Mouse (Mus musculus): ENCODE measurements at regions not wholly inside any gene's neighbourhood (a gene's known extent, or its start where the extent isn't known, plus 50 kb on each side); places are given as distances from the start of the nearest gene placed in this dataset.
A peak's percentile ranks its signal among the peaks of the same experiment; 100 is the strongest.

GRCm38 (mm10) chr3:130921621-130922245 is 188.5 kb upstream of the Lef1 start:
- no peak overlapping the region for H3K27ac ChIP-seq
- no peak overlapping the region for H3K4me3 ChIP-seq
- no peak for TF ChIP-seq CTCF (conservative IDR thresholded peaks at IDR 0.05)
- DNase-seq (ENCODE audit: low spot score in 2 of 2): no peak

- no peak for TF ChIP-seq CTCF (conservative IDR thresholded peaks at IDR 0.05)
- Histone ChIP-seq H3K27ac (no peak overlapping the region), H3K4me3 (no peak overlapping the region)
- no peak for DNase-seq (ENCODE audit: low spot score in 2 of 2)
Observed at GRCm38 (mm10) chr3:130913812-130914211, 183.6 kb upstream of the Rpl34 start.

- DNase-seq (ENCODE audit: low spot score in 2 of 2): no peak
- H3K4me3 ChIP-seq: no peak overlapping the region
- H3K27ac ChIP-seq: no peak overlapping the region
- TF ChIP-seq CTCF (conservative IDR thresholded peaks at IDR 0.05): no peak
Observed at GRCm38 (mm10) chr3:130905101-130905500, 174.9 kb upstream of the Rpl34 start.

- H3K27ac ChIP-seq: no peak overlapping the region
- TF ChIP-seq CTCF (conservative IDR thresholded peaks at IDR 0.05): no peak
- no peak overlapping the region for H3K4me3 ChIP-seq
- no peak for DNase-seq (ENCODE audit: low spot score in 2 of 2)
Observed at GRCm38 (mm10) chr3:130903329-130903728, 173.1 kb upstream of the Rpl34 start.

- no peak for DNase-seq (ENCODE audit: low spot score in 2 of 2)
- TF ChIP-seq CTCF (conservative IDR thresholded peaks at IDR 0.05): no peak
- no peak overlapping the region for H3K27ac ChIP-seq
- no peak overlapping the region for H3K4me3 ChIP-seq
Observed at GRCm38 (mm10) chr3:130902376-130902775, 172.2 kb upstream of the Rpl34 start.

GRCm38 (mm10) chr3:130901343-130901742 is 171.1 kb upstream of the Rpl34 start:
- Histone ChIP-seq H3K4me3 (no peak overlapping the region), H3K27ac (no peak overlapping the region)
- no peak for TF ChIP-seq CTCF (conservative IDR thresholded peaks at IDR 0.05)
- DNase-seq (ENCODE audit: low spot score in 2 of 2): no peak

- DNase-seq (ENCODE audit: low spot score in 2 of 2): no peak
- no peak for TF ChIP-seq CTCF (conservative IDR thresholded peaks at IDR 0.05)
- H3K27ac ChIP-seq: no peak overlapping the region
- H3K4me3 ChIP-seq: no peak overlapping the region
Observed at GRCm38 (mm10) chr3:130900846-130901245, 170.6 kb upstream of the Rpl34 start.

GRCm38 (mm10) chr3:130900054-130900840 is 170.0 kb upstream of the Rpl34 start:
- no peak for TF ChIP-seq CTCF (conservative IDR thresholded peaks at IDR 0.05)
- Histone ChIP-seq H3K4me3 (no peak overlapping the region), H3K27ac (peak overlapping the region; percentile 29; the same call in 1 of the 2 replicates)
- no peak for DNase-seq (ENCODE audit: low spot score in 2 of 2)

GRCm38 (mm10) chr3:130894168-130894814 is 164.1 kb upstream of the Rpl34 start:
- TF ChIP-seq CTCF (conservative IDR thresholded peaks at IDR 0.05): no peak
- H3K4me3 ChIP-seq: no peak overlapping the region
- no peak overlapping the region for H3K27ac ChIP-seq
- DNase-seq (ENCODE audit: low spot score in 2 of 2): no peak

- TF ChIP-seq CTCF (conservative IDR thresholded peaks at IDR 0.05): peak; percentile 18
- no peak for DNase-seq (ENCODE audit: low spot score in 2 of 2)
- no peak overlapping the region for H3K27ac ChIP-seq
- no peak overlapping the region for H3K4me3 ChIP-seq
Observed at GRCm38 (mm10) chr3:130891310-130891709, 161.1 kb upstream of the Rpl34 start.

GRCm38 (mm10) chr3:130888587-130888986 is 158.4 kb upstream of the Rpl34 start:
- DNase-seq (ENCODE audit: low spot score in 2 of 2): no peak
- Histone ChIP-seq H3K4me3 (no peak overlapping the region), H3K27ac (no peak overlapping the region)
- TF ChIP-seq CTCF (conservative IDR thresholded peaks at IDR 0.05): peak; percentile 27; the same call in 1 of the 2 replicates

GRCm38 (mm10) chr3:130887540-130888312 is 157.5 kb upstream of the Rpl34 start:
- DNase-seq (ENCODE audit: low spot score in 2 of 2): no peak
- Histone ChIP-seq H3K4me3 (no peak overlapping the region), H3K27ac (no peak overlapping the region)
- peak; percentile 76 for TF ChIP-seq CTCF (conservative IDR thresholded peaks at IDR 0.05)

GRCm38 (mm10) chr3:130885974-130886373 is 155.8 kb upstream of the Rpl34 start:
- no peak for TF ChIP-seq CTCF (conservative IDR thresholded peaks at IDR 0.05)
- Histone ChIP-seq H3K27ac (no peak overlapping the region), H3K4me3 (no peak overlapping the region)
- no peak for DNase-seq (ENCODE audit: low spot score in 2 of 2)

All from layer of hippocampus, adult 2 months (tissue).